Mouse (Mus musculus): ENCODE measurements at regions not wholly inside any gene's neighbourhood (a gene's known extent, or its start where the extent isn't known, plus 50 kb on each side); places are given as distances from the start of the nearest gene placed in this dataset.

- TF ChIP-seq CTCF (IDR thresholded peaks at IDR 0.05; ENCODE audit: low read depth) (no peak), EP300 (IDR thresholded peaks at IDR 0.05; ENCODE audit: low read depth) (no peak)
Measured at GRCm38 (mm10) chr9:91159311-91159710, 202.9 kb upstream of the Zic4 start.

All from liver, postnatal 0 days (tissue).